ENCODE assay signal across 9 mouse cellular contexts in genomic region chr9:29961512-29961911, GRCm38 (mm10). TPM values are rescaled to one million over a fixed set of nuclear protein-coding genes. Genes with fewer than 3 reads are reported as not detected.
DNase-seq lines count a peak whose midpoint lies in the region; ATAC-seq and TF ChIP-seq lines count a peak whose summit lies in the region.
"Had no signal": no experiment of that assay in that cellular context is flagged by ENCODE, and none has a peak within 500 bp of the region (broad histone marks: within the 10 kb centered on the region; RNA-seq: fewer than 3 reads in every experiment).

No protein-coding gene starts in this region.

- 35% methylated on average over 2 of the region's 2 CpGs for WGBS in heart, embryonic 14.5 days
- 42% methylated on average over 2 of the region's 2 CpGs for WGBS in heart, adult 2 months
- 45% methylated on average over 2 of the region's 2 CpGs for WGBS in embryonic facial prominence, embryonic 10.5 days
- WGBS in forebrain, postnatal 0 days, result 25% methylated on average over 2 of the region's 2 CpGs
- 37% methylated on average over 2 of the region's 2 CpGs for WGBS in midbrain, embryonic 10.5 days

- H3K4me1 ChIP-seq in heart, embryonic 14.5 days (ENCODE audit: control insufficient read depth in 2 of 2, insufficient read depth in 2 of 2, low read length in 2 of 2), result peaks cover 9 to 16% of the 10 kb centered on the region in 2 experiments
- no peaks in the 10 kb centered on the region for H3K4me1 ChIP-seq in heart, adult 2 months (ENCODE audit: control insufficient read depth, insufficient read depth, low read length)
- peaks cover 24% of the 10 kb centered on the region for H3K4me1 ChIP-seq in embryonic facial prominence, embryonic 10.5 days
- peaks cover 29% of the 10 kb centered on the region for H3K4me1 ChIP-seq in forebrain, postnatal 0 days (ENCODE audit: insufficient read depth)
- H3K4me1 ChIP-seq in midbrain, embryonic 10.5 days, result peaks cover 26% of the 10 kb centered on the region

- H3K27ac ChIP-seq in heart, embryonic 14.5 days (replicated peaks in 1 of 2; ENCODE audit: control insufficient read depth in 1 of 2, insufficient read depth in 1 of 2, low read depth in 2 of 2, low read length in 2 of 2), result no peak overlapping the region
- no peak overlapping the region for H3K27ac ChIP-seq in heart, adult 2 months
- no peak overlapping the region for H3K27ac ChIP-seq in embryonic facial prominence, embryonic 10.5 days (replicated peaks)
- H3K27ac ChIP-seq in forebrain, postnatal 0 days (ENCODE audit: low read depth, low read length), result peak overlapping the region; percentile 81; the same call in 1 of the 2 replicates
- peak overlapping the region; percentile 63; the same call in 1 of the 2 replicates for H3K27ac ChIP-seq in midbrain, embryonic 10.5 days (replicated peaks)

- no peak for ATAC-seq in heart, embryonic 14.5 days (ENCODE audit: insufficient number of reproducible peaks, insufficient read depth, low FRiP score, low read depth)
- no peak for ATAC-seq in forebrain, postnatal 0 days
- ATAC-seq: CD4-positive, CD25-positive, alpha-beta regulatory T cell, adult 4 months had no signal

- TF ChIP-seq CTCF in heart, adult 2 months (IDR thresholded peaks at IDR 0.05), result no peak
- no peak for TF ChIP-seq CTCF in forebrain, postnatal 0 days (IDR thresholded peaks at IDR 0.05; ENCODE audit: low read depth)

- H3K9me3 ChIP-seq in heart, embryonic 14.5 days (ENCODE audit: control insufficient read depth, low read length), result no peaks in the 10 kb centered on the region
- no peaks in the 10 kb centered on the region for H3K9me3 ChIP-seq in embryonic facial prominence, embryonic 10.5 days
- H3K9me3 ChIP-seq in forebrain, postnatal 0 days (ENCODE audit: low read length), result no peaks in the 10 kb centered on the region
- H3K9me3 ChIP-seq in midbrain, embryonic 10.5 days (replicated peaks), result no peaks in the 10 kb centered on the region

- intact Hi-C loops in heart, adult 2 months (cut with DNase I), result no loop called here

- H3K27me3 ChIP-seq in heart, embryonic 14.5 days (ENCODE audit: control insufficient read depth, insufficient read depth, low read length), result peaks cover 22% of the 10 kb centered on the region
- H3K27me3 ChIP-seq in heart, adult 2 months (ENCODE audit: control insufficient read depth, insufficient read depth, low read length), result peaks cover 4% of the 10 kb centered on the region; the same call in 1 of the 2 replicates
- peaks cover 62% of the 10 kb centered on the region for H3K27me3 ChIP-seq in embryonic facial prominence, embryonic 10.5 days (replicated peaks; ENCODE audit: low read depth, poor library complexity, severe bottlenecking)
- no peaks in the 10 kb centered on the region for H3K27me3 ChIP-seq in forebrain, postnatal 0 days (ENCODE audit: insufficient read depth, low read length)
- H3K27me3 ChIP-seq in midbrain, embryonic 10.5 days (ENCODE audit: low read depth, poor library complexity, severe bottlenecking), result peaks cover 54% of the 10 kb centered on the region

- DNase-seq in heart, adult 2 months, result no peak
- no peak for DNase-seq in embryonic facial prominence, embryonic 10.5 days (ENCODE audit: low spot score)
- DNase-seq in forebrain, postnatal 0 days, result peak; percentile 34
- no peak for DNase-seq in midbrain, embryonic 10.5 days (ENCODE audit: low spot score)
- no peak for DNase-seq in retina, postnatal 1 day
- DNase-seq in lung, postnatal 36 days, result no peak
- no peak for DNase-seq in cerebellum, postnatal 4 days (ENCODE audit: low spot score in 2 of 2)

- H3K9ac ChIP-seq in heart, embryonic 14.5 days (ENCODE audit: low read length), result peak overlapping the region; percentile 50; the same call in 1 of the 2 replicates
- no peak overlapping the region for H3K9ac ChIP-seq in heart, adult 2 months (ENCODE audit: low read depth, low read length)
- peak overlapping the region; percentile 70 for H3K9ac ChIP-seq in forebrain, postnatal 0 days

- H3K36me3 ChIP-seq in heart, embryonic 14.5 days (ENCODE audit: control insufficient read depth, insufficient read depth, low read length), result no peaks in the 10 kb centered on the region
- H3K36me3 ChIP-seq in heart, adult 2 months (ENCODE audit: control insufficient read depth, insufficient read depth, low read length), result no peaks in the 10 kb centered on the region
- H3K36me3 ChIP-seq in embryonic facial prominence, embryonic 10.5 days (replicated peaks), result no peaks in the 10 kb centered on the region
- no peaks in the 10 kb centered on the region for H3K36me3 ChIP-seq in forebrain, postnatal 0 days (ENCODE audit: insufficient read depth)
- H3K36me3 ChIP-seq in midbrain, embryonic 10.5 days, result no peaks in the 10 kb centered on the region

- H3K4me2 ChIP-seq in heart, embryonic 14.5 days (ENCODE audit: low read length), result peak overlapping the region; percentile 92
- H3K4me2 ChIP-seq in forebrain, postnatal 0 days (ENCODE audit: low read depth), result peak overlapping the region; percentile 63

- no peak for TF ChIP-seq POLR2A in heart, adult 2 months (IDR thresholded peaks at IDR 0.05; ENCODE audit: insufficient read depth, low read depth, low read length)

- H3K4me3 ChIP-seq in heart, embryonic 14.5 days (ENCODE audit: control insufficient read depth in 1 of 2, insufficient read depth in 1 of 2, low read depth in 1 of 2, low read length in 2 of 2), result peak overlapping the region; percentile 44 to 46; a peak in 2 of 4 replicates
- H3K4me3 ChIP-seq in heart, adult 2 months, result no peak overlapping the region
- H3K4me3 ChIP-seq in embryonic facial prominence, embryonic 10.5 days, result peak overlapping the region; percentile 60
- H3K4me3 ChIP-seq in forebrain, postnatal 0 days (ENCODE audit: low read depth, low read length), result peak overlapping the region; percentile 52
- H3K4me3 ChIP-seq in midbrain, embryonic 10.5 days, result peak overlapping the region; percentile 63

- no peaks in the 10 kb centered on the region for H3K79me2 ChIP-seq in heart, adult 2 months (replicated peaks; ENCODE audit: control insufficient read depth, insufficient read depth, low read length)

- no peak for TF ChIP-seq EP300 in heart, adult 2 months (IDR thresholded peaks at IDR 0.05; ENCODE audit: insufficient read depth, low read depth, low read length)

RNA-seq across cellular contexts. Expression of gene Ntm, which starts 1.4 kb away (rescaled TPM):
- polyA plus RNA-seq in heart, embryonic 14.5 days (2014; fragmentation: Nextera tagmentation; extraction: Ambion mirVana), result 36.8 and 44.4 TPM in 2 replicates
- total RNA-seq in heart, adult 2 months (2021), result 1 to 10 TPM; 1.8 to 1.9 TPM
- 1.6 and 2.1 TPM in 2 replicates for polyA plus RNA-seq in heart, adult 2 months (2012; rRNA removed)
- polyA plus RNA-seq in embryonic facial prominence, embryonic 10.5 days (2016; fragmentation: Nextera tagmentation; extraction: Ambion mirVana), result 8.1 and 9.1 TPM in 2 replicates
- 140 and 162 TPM in 2 replicates for total RNA-seq in forebrain, postnatal 0 days (2014; rRNA removed)
- 155 and 235 TPM in 2 replicates for polyA plus RNA-seq in forebrain, postnatal 0 days (2015; fragmentation: Nextera tagmentation; extraction: Ambion mirVana)
- 7.8 and 12.4 TPM in 2 replicates for polyA plus RNA-seq in midbrain, embryonic 10.5 days (2016; fragmentation: Nextera tagmentation; extraction: Ambion mirVana)
- polyA plus RNA-seq: CD4-positive, CD25-positive, alpha-beta regulatory T cell, adult 4 months had no signal

Comparison
In these comparisons a context has a peak if more than half of its experiments do, and no peak if none do; other contexts are left out.
1. H3K27ac ChIP-seq: peak in forebrain, postnatal 0 days (single experiment) and midbrain, embryonic 10.5 days (single experiment); none in heart, embryonic 14.5 days (0 of 2), heart, adult 2 months (single experiment) and embryonic facial prominence, embryonic 10.5 days (single experiment).